Mouse (Mus musculus) neural tube, embryonic 13.5 days (tissue): ENCODE measurements around the gene Gm12185. TPM values are rescaled to one million over a fixed set of nuclear protein-coding genes. Genes with fewer than 3 reads are reported as not detected.
"Not testable (repeated sequence)": the region's sequence is repeated elsewhere in the genome, so short reads cannot be mapped to it uniquely, and the experiment has no call there.

Source experiments
- ATAC-seq: fragments of 200-750 bp; cut with Nextera tagmentation; 2 replicates; pipeline ENCODE4 v1.8.0; 2017; ENCODE audit warnings: low read depth, mild to moderate bottlenecking, moderate TSS enrichment, moderate library complexity
- H3K27ac ChIP-seq: fragments of 300-500 bp; sonication (generic); replicated peaks from 2 replicates; pipeline ENCODE4 v1.5.1; 2015; ENCODE audit warnings: moderate library complexity, mild to moderate bottlenecking, inconsistent platforms
- H3K27me3 ChIP-seq: fragments of 300-500 bp; sonication (generic); 2 replicates; pipeline ENCODE4 v1.6.1; 2015; ENCODE audit warnings: mild to moderate bottlenecking, inconsistent platforms
- H3K36me3 ChIP-seq: fragments of 300-500 bp; sonication (generic); 2 replicates; pipeline ENCODE4 v1.6.1; 2015; ENCODE audit warnings: mild to moderate bottlenecking, inconsistent platforms
- H3K4me1 ChIP-seq: fragments of 300-500 bp; sonication (generic); replicated peaks from 2 replicates; pipeline ENCODE4 v1.6.1; 2015; ENCODE audit warnings: inconsistent platforms
- H3K4me2 ChIP-seq: fragments of 300-500 bp; sonication (generic); 2 replicates; pipeline ENCODE4 v1.6.1; 2015; ENCODE audit warnings: inconsistent platforms, mild to moderate bottlenecking, moderate library complexity
- H3K4me3 ChIP-seq: fragments of 300-500 bp; sonication (generic); 2 replicates; pipeline ENCODE4 v1.5.1; 2015; ENCODE audit warnings: mild to moderate bottlenecking, inconsistent platforms
- H3K9ac ChIP-seq: fragments of 300-500 bp; sonication (generic); 2 replicates; pipeline ENCODE4 v1.6.1; 2015; ENCODE audit warnings: moderate library complexity, mild to moderate bottlenecking, inconsistent platforms
- H3K9me3 ChIP-seq: fragments of 300-500 bp; sonication (generic); 2 replicates; pipeline ENCODE4 v1.6.1; 2016; ENCODE audit warnings: inconsistent platforms
- WGBS: fragments of 180-500 bp; shearing (Covaris S2); methylation state at CpG from one replicate; pipeline ENCODE4 v1.1.7; 2015; 5-methylcytosine and 5-hydroxymethylcytosine counted together
- polyA plus RNA-seq: library from polyadenylated mRNA; unstranded; fragments of >200 nt; fragmentation: Nextera tagmentation; extraction: Ambion mirVana; gene quantifications from 2 replicates; pipeline ENCODE4 v1.2.1, GENCODE M21; 2015

Gm12185 gene
- polyA plus RNA-seq, 1 experiment from 2014 or later, result not detected

DNA sequence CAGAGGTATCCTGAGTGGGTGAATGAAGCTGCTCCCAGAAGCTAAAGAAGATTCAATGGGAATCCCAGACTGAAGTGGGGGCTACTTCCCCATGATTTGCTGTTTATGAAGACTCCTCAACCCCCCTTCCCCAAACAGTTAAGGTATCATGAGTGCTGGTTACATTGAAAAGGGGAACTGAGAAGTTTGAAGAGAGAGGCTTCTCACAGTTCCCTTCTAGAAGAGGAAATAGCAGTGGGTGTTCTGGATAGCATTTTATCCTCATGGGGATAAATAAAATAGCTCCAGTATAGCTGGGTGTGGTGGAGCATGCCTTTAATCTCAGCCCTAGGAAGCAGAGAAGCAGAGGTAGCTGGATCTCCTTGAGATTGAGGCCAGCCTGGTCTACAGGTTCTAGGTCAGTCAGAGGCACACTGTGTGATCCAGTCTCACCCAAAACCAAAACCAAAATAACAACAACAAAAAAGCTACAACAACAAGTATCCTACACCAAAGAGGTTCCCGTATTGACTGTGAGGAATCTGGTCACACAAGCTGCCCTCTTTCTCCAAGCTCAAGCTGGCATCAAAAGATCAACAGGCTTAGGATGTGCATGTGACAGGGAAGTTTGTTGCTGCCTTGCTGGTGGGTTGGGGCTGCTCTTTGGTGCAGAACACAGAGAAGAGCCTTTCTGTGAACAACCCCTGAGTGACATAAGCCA is 13.6 kb downstream of the Gm12185 start, which contains the start of gene Olfr56:
Gene Olfr56 (plus strand): TSS at position 650 of the 700 bp plus-strand sequence.
- not testable (repeated sequence) for H3K4me2 ChIP-seq, H3K36me3 ChIP-seq, ATAC-seq, H3K4me1 ChIP-seq, H3K27ac ChIP-seq, H3K4me3 ChIP-seq, H3K9ac ChIP-seq, H3K9me3 ChIP-seq, H3K27me3 ChIP-seq
- no CpG with 5 or more reads among the region's 1 CpGs for WGBS

DNA sequence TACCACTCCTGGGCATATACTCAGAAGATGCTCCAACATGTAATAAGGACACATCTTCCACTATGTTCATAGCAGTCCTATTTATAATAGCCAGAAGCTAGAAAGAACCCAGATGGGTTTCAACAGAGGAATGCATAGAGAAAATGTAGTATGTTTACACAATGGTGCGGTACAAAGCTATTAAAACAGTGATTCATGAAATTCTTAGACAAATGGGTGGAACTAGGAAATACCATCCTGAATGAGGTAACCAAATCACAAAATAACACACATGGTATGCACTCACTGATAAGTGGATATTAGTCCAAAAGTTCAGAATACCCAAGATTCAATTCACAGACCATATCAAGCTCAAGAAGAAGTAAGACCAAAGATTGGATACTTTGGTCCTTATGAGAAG is 17.3 kb downstream of the Gm12185 start:
- no CpG with 5 or more reads among the region's 1 CpGs for WGBS
- H3K4me2 ChIP-seq, H3K27ac ChIP-seq, H3K9me3 ChIP-seq, H3K27me3 ChIP-seq, H3K4me3 ChIP-seq, H3K4me1 ChIP-seq, H3K36me3 ChIP-seq, ATAC-seq, H3K9ac ChIP-seq: not testable (repeated sequence)

- not testable (repeated sequence) for H3K4me1 ChIP-seq, H3K9ac ChIP-seq, H3K36me3 ChIP-seq, ATAC-seq, H3K27me3 ChIP-seq, H3K27ac ChIP-seq, H3K9me3 ChIP-seq, H3K4me2 ChIP-seq, H3K4me3 ChIP-seq
- WGBS, result 92% methylated on average over 6 of the region's 6 CpGs
Measured at GRCm38 (mm10) chr11:48946090-48946489, 45.9 kb downstream of the Gm12185 start, which contains the start of gene Psme2b. Psme2b (minus strand) TSS chr11:48946190.

- not testable (repeated sequence) for H3K9me3 ChIP-seq, H3K4me3 ChIP-seq, H3K27me3 ChIP-seq, H3K4me2 ChIP-seq, H3K36me3 ChIP-seq, ATAC-seq, H3K4me1 ChIP-seq, H3K27ac ChIP-seq, H3K9ac ChIP-seq
Measured at GRCm38 (mm10) chr11:48939286-48939685, 52.7 kb downstream of the Gm12185 start.

- not testable (repeated sequence) for H3K9ac ChIP-seq, H3K27me3 ChIP-seq, H3K4me1 ChIP-seq, H3K36me3 ChIP-seq, H3K9me3 ChIP-seq, H3K4me3 ChIP-seq, H3K27ac ChIP-seq, ATAC-seq, H3K4me2 ChIP-seq
- WGBS, result 83% methylated on average over 1 of the region's 3 CpGs
Measured at GRCm38 (mm10) chr11:48935291-48935690, 56.7 kb downstream of the Gm12185 start.

DNA sequence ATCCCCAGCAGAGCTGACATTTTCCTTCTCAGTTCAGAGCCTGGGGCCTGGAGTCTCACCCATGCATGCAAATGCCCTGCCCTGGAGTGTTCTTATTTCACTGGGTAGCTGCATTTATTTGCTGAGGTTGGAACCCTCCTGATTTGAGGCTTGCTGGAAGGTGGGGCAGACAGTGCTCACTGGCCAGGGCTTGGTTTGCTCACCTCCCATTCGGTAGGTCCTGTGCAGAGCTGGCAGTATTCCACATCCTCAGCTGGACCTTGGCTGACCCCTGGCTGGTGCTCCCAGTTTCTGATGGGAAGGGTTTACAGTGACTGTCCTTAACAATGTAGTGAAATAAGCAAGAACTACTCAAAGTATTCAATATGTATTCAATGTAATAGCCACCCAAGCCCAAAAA is 58.1 kb downstream of the Gm12185 start:
- 75% methylated on average over 1 of the region's 1 CpGs for WGBS
- H3K4me1 ChIP-seq, ATAC-seq, H3K27me3 ChIP-seq, H3K27ac ChIP-seq, H3K4me2 ChIP-seq, H3K9ac ChIP-seq, H3K9me3 ChIP-seq, H3K4me3 ChIP-seq, H3K36me3 ChIP-seq: not testable (repeated sequence)

GRCm38 (mm10) chr11:48933422-48933821 is 58.6 kb downstream of the Gm12185 start:
- H3K27me3 ChIP-seq, H3K9me3 ChIP-seq, H3K4me3 ChIP-seq, H3K27ac ChIP-seq, H3K36me3 ChIP-seq, H3K4me1 ChIP-seq, H3K9ac ChIP-seq, H3K4me2 ChIP-seq, ATAC-seq: not testable (repeated sequence)
- 80% methylated on average over 1 of the region's 1 CpGs for WGBS

- H3K9ac ChIP-seq, H3K9me3 ChIP-seq, H3K4me3 ChIP-seq, H3K36me3 ChIP-seq, H3K4me1 ChIP-seq, H3K4me2 ChIP-seq, H3K27ac ChIP-seq, ATAC-seq, H3K27me3 ChIP-seq: not testable (repeated sequence)
- WGBS, result 88% methylated on average over 1 of the region's 1 CpGs
Measured at GRCm38 (mm10) chr11:48928068-48928467, 64.0 kb downstream of the Gm12185 start.

DNA sequence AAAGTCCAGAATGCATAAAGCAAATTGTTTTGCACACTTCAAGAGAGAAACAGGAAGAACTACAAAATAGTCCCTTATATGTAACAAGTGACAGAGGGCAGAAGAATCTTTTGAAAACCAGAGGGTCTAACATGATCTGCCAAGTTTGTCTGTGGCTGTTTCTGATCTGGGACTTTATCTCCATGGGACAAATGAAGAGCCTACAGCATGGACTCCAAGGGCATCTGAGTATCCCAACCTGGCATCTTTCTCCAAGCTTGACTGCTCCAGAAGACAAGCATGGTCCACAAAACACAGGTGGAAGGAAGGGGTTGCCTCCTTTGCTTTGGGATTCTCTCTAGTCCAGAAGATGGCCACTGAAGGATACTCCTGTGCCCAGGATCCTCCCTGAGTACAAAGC is 65.6 kb downstream of the Gm12185 start:
- not testable (repeated sequence) for H3K4me1 ChIP-seq, H3K9ac ChIP-seq, ATAC-seq, H3K9me3 ChIP-seq, H3K4me2 ChIP-seq, H3K27ac ChIP-seq, H3K27me3 ChIP-seq, H3K36me3 ChIP-seq, H3K4me3 ChIP-seq

DNA sequence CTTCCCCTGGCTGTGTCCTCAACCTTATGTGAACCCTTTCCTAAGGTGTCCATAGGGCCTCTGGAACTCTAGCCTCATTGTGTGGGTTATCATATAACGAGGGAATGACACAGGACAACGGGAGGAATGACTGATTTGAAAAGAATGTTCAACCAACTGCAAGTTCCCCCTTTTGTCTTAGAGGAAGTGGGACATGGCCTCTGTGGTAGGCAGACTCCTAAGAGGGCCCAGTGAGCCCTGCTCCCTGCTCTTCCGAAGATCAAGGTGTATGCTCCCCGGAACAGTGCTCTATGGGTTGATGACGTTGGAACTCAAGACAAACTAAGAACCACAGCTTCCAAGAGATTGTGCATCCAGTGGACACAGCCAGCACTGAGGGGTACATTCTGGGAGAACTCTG is 68.2 kb downstream of the Gm12185 start:
- 85% methylated on average over 5 of the region's 5 CpGs for WGBS
- not testable (repeated sequence) for H3K27ac ChIP-seq, ATAC-seq, H3K9ac ChIP-seq, H3K9me3 ChIP-seq, H3K4me3 ChIP-seq, H3K36me3 ChIP-seq, H3K4me2 ChIP-seq, H3K27me3 ChIP-seq, H3K4me1 ChIP-seq

DNA sequence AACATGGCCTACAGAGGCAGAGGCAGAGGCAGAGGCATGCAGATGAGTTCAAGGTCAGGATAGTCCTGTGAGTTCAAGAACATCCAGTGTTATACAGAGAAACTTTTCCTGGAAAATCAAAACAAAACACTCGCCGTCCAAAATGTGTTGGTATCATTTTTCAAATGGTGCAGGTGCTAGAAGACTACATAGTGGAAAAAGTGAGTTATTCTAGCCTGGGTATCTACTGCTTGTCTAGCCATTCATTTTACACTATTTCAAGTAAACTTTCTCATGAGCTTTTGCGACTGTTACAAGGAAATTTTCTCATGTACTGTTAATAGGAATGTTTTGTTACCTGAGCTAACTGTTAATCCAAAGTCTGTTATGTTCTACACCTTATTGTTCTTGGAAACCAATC is 73.6 kb downstream of the Gm12185 start:
- WGBS, result 86% methylated on average over 3 of the region's 3 CpGs
- H3K27ac ChIP-seq, result no peak overlapping the region

GRCm38 (mm10) chr11:48913611-48914010 is 78.4 kb downstream of the Gm12185 start:
- no peak overlapping the region for H3K27ac ChIP-seq
- no peak overlapping the region for H3K4me2 ChIP-seq
- no peak for ATAC-seq
- H3K36me3 ChIP-seq, result no peaks in the 10 kb centered on the region
- no peaks in the 10 kb centered on the region for H3K9me3 ChIP-seq
- H3K27me3 ChIP-seq, result no peaks in the 10 kb centered on the region
- 94% methylated on average over 1 of the region's 1 CpGs for WGBS
- H3K4me3 ChIP-seq, result no peak overlapping the region
- H3K9ac ChIP-seq, result no peak overlapping the region
- no peaks in the 10 kb centered on the region for H3K4me1 ChIP-seq

More for the DNA sequence above, 73.6 kb downstream of the Gm12185 start:
- no peak overlapping the region for H3K9ac ChIP-seq
- H3K4me2 ChIP-seq, result no peak overlapping the region
- H3K9me3 ChIP-seq, result no peaks in the 10 kb centered on the region
- no peaks in the 10 kb centered on the region for H3K36me3 ChIP-seq
- H3K4me1 ChIP-seq, result no peaks in the 10 kb centered on the region
- no peak for ATAC-seq
- H3K4me3 ChIP-seq, result no peak overlapping the region
- no peaks in the 10 kb centered on the region for H3K27me3 ChIP-seq

GRCm38 (mm10) chr11:48908459-48908858 is 83.6 kb downstream of the Gm12185 start:
- Histone ChIP-seq H3K4me3 (no peak overlapping the region), H3K4me2 (no peak overlapping the region), H3K4me1 (no peaks in the 10 kb centered on the region), H3K9ac (no peak overlapping the region), H3K9me3 (no peaks in the 10 kb centered on the region), H3K36me3 (no peaks in the 10 kb centered on the region), H3K27me3 (no peaks in the 10 kb centered on the region), H3K27ac (no peak overlapping the region)
- 64% methylated on average over 1 of the region's 1 CpGs for WGBS
- no peak for ATAC-seq
